Mouse (Mus musculus) lung, postnatal 14 days (tissue): ENCODE measurements at regions not wholly inside any gene's neighbourhood (a gene's known extent, or its start where the extent isn't known, plus 50 kb on each side); places are given as distances from the start of the nearest gene placed in this dataset.

Experiments
- DNase-seq: peaks from one replicate; pipeline ENCODE4 v3.0.0; 2021

DNA sequence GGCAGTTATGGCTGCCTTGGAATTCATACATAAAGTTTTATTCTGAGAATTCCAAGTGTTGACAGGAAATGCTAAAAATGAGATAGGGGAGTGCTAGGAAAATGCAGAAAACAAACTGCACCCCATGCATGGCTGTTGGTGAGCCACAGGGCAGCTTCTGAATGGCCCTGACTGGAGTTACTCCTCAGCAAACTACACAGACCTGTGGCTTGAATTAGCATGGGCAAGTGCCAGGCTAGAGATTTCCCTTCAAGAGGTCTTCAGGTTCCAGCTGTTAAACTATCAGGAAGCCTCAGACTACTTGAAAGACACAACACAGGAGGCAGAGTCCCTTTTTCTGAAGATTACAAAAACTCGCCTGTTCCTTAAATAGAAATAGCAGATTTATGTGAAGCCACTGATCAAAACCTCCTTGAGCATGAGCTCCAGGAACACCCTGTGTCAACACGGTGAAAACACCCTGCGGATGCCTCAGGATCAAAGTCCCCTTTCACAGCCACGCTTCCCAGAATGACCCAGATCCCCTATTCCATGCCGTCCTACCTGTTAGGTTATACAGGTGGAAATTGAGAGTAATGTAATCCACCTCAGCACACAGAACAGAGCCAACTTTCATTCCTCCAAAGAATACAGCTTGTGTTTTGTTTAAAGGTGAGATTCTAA is 217.9 kb upstream of the Impg1 start:
- no peak for DNase-seq

DNA sequence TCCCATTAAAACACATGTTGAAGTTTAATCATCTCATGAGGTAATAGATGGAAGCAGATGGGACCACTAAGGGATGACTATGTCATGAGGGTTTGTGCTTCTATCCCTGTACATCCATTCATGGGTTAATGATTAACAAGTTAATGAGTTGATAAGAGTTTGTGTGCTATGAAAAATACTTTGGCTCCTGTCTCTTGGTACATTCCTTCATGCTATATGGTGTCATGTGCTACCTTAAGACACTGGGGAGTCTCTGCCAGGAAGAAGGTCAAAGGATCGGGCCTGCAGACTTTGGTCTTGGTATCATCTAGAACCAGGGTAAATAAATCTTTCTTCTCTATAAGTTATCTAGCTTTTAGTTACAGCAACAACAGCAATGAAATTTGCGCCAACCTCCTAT is 216.4 kb upstream of the Impg1 start:
- DNase-seq = no peak

DNA sequence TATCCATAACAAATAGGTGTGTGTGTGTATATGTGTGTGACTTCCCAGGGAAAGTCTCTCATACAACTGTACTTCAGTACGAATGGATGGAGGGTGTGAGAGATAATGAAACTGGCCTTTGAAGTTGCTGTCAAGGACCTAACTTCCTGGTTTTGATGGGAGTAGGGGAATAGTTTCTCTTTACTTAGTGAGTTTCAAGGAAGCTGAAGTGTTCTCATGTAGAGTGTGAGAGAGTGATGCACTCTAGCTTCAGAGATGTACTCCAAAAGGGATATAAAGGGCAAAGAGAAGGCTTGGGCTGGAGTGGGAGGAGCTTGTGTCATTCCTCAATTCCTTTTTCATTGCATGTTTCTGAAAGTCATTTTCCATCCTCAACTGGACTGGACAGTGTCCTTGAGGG is 206.2 kb upstream of the Impg1 start:
- no peak for DNase-seq

DNA sequence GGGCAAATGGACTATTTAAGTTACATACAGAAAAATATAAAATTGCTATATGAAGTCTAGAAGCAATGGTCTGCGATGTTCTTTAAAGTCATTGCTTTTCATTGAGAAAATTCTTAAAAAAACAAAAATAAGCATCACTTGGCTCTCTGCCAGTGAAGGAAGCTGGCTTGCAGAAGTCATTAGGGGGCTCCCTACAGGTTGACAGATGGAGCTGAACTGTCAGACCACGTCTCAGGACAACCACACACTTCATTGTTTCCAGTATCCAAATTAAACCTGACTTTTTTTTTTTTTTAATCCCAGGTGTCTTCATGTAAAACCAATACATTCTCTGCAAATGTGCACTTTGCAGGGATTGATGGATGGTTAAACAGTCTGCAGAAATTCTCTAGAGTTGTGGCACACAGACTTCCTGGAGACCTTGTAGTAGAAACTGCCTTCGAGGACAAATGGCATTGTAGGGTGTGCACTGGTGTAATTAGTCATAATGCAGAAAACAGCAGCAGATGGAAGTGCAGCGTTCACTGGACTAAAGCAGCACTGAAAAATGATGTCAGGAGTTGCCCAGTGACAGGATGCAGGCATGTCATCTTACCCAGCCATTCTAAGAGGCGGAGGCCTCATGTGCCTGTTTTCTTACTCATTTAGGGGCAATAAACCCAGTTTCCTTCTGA is 203.4 kb upstream of the Impg1 start:
- DNase-seq = no peak

DNA sequence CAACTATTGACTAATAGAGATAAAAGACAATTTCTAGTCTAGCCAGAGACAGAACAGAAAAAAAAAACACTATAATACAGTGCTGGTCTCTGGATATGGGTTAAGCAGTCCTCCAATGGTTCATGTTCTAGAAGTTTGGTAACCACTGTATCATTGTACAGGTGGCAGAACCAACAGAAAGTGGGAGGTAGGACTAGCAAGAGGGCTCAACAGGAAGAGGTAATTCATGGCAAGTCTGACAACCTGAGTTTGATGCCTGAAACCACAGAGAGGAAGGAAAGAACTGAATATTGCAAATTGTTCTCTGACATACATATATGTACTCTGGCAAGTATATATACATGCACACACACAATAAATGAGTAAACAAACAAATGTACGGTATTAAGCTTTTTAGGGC is 193.5 kb upstream of the Impg1 start:
- DNase-seq = no peak

DNA sequence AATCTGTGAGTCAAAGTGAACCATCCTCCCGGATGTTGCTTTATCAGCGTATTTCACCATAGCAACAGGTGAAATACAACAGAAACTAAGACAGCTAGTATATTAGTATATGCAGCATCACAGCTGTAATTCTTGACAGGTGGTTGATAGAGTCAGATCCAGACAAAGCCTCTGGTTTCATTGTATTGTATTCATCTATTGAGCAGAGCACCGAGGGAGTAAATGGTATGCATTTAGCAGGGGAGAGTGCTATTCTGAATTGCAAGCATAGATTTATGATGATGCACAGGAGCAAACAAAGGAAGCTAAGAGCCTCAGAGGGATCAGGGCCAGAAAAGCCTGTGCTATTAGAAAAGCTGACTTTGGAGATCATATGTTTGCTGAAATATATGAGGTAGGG is 149.8 kb upstream of the Impg1 start:
- DNase-seq = no peak

DNA sequence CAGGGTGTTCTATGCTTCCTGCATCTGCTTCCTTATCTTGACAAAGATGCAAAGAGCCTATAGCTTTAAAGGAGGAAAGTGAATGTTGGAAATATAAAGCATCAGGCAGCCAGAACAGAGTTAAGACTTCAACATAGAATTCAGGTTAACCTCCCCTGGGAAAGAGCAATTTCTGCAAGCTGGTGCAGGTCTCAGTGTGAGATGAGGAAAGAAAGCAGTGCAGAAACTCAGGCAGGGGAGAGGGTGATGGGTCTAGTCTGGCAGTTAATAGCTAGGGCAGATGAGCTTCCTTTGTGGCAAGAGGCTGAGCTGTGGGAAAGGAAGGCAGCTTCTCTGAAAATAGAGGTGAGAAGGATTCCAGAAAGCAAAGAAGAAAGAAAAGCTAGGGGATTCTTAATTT is 134.7 kb upstream of the Impg1 start:
- no peak for DNase-seq

DNA sequence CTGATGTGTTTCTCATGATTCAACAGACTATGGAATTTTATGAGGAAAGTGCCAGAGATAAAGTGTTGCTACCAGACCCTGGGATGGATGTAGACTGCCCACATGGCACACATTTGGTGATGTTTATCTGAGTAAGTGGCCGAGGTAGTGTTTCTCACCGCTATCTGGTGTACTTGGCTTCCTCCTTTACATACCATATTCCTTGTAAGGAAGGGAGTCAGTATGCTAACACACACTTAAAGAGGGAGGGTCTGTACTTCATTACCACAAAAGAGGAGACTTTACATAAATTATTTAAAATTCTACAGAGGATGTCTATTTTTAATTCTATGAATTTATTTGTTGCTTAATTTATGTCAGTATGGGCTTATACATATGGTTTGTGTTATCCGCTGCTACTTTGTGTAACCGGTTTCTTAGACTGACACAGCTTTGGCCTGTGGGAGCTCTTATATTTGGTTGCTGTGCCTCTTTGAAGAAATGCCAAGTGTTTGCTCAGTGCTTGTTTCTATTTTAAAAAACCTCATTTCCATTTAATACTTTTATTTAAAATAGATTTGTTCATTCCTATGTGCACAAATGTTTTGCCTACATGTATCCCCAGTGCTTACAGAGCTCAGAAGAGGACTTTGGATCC is 100.2 kb upstream of the Impg1 start:
- no peak for DNase-seq

DNA sequence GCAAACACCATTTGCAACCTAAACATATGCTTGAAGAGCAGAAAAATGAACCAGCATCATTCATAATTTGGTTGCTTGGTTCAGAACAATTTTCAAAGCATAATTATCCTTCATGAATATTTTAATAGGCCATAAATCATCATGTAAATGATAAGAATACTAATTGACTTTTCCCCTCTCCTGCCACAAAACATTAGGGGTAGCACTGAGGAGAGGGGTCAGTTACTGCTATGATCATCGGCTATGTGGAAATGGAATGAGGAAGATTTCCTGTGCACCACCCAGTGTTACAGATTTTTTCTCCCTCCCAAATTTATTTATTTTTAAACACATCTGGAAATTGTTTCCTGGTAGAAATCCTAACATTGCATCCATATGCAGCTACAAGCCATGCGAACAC is 98.4 kb upstream of the Impg1 start:
- no peak for DNase-seq

DNA sequence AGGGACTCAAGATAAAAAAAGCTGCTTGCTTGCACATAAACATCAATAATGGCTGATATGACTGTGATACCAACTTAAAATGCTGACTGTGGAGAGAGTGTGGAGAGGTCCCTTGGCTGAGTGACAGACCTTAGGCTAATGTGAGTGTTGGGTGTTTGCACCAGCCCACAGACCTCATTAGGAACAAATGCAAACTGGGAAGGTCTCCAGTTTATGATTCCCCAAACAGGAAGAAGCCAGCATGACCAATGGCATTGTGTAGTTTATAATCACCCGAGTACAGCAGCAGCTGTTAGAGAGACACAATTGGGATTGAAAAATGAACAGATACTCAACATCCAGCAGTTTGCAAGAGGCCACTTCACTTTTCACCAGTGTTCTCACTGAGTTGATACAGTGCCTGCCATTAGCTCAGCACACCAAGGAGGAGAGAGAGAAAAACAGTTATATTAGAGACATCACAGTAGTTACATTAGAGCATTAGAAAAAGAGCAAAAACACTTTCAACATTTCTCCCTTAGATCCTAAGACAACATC is 90.3 kb upstream of the Impg1 start:
- DNase-seq = no peak
